Mouse (Mus musculus): ENCODE data around the gene Itgb8. TPM values are rescaled to one million over a fixed set of nuclear protein-coding genes. Genes with fewer than 3 reads are reported as not detected.
A peak's percentile ranks its signal among the peaks of the same experiment; 100 is the strongest.

Gene Itgb8
- polyA plus RNA-seq, 1 experiment from 2014 or later, result 15.6 TPM

- WGBS, result 69% methylated on average over 1 of the region's 1 CpGs
- no peak overlapping the region for H3K4me3 ChIP-seq
- no peaks in the 10 kb centered on the region for H3K9me3 ChIP-seq
- H3K9ac ChIP-seq, result no peak overlapping the region
- no peak overlapping the region for H3K4me2 ChIP-seq (replicated peaks)
- ATAC-seq (ENCODE audit: low FRiP score, low read depth), result no peak
- H3K36me3 ChIP-seq, result peaks cover 14% of the 10 kb centered on the region
- no peaks in the 10 kb centered on the region for H3K27me3 ChIP-seq (replicated peaks)
- no peaks in the 10 kb centered on the region for H3K4me1 ChIP-seq
- no peak overlapping the region for H3K27ac ChIP-seq
Measured at GRCm38 (mm10) chr12:119164176-119164575, 74.4 kb downstream of the Itgb8 start.

DNA sequence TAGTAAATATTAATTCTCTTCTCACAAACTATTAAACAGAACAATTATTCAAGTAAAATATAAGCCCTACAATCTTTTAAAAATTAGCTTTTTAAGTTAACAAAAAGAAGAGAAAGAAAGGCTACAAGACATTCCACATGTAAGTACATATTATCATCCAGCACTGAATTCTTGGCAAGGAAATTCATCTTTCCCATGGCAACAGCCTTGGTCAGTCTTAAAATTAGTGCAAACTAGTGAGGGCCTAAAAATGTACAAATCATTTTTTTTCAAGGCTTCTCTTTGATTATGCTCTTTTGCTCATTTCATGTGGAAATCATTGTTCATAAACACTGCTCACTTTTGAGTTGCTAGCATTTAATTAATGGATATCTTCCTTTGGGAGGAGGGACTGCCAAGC is 77.8 kb downstream of the Itgb8 start:
- H3K4me2 ChIP-seq (replicated peaks), result no peak overlapping the region
- no peak overlapping the region for H3K4me3 ChIP-seq
- no peak for ATAC-seq (ENCODE audit: low FRiP score, low read depth)
- no peaks in the 10 kb centered on the region for H3K27me3 ChIP-seq (replicated peaks)
- H3K9ac ChIP-seq, result no peak overlapping the region
- peaks cover 9% of the 10 kb centered on the region for H3K36me3 ChIP-seq
- no peaks in the 10 kb centered on the region for H3K4me1 ChIP-seq
- no peak overlapping the region for H3K27ac ChIP-seq
- H3K9me3 ChIP-seq, result no peaks in the 10 kb centered on the region

DNA sequence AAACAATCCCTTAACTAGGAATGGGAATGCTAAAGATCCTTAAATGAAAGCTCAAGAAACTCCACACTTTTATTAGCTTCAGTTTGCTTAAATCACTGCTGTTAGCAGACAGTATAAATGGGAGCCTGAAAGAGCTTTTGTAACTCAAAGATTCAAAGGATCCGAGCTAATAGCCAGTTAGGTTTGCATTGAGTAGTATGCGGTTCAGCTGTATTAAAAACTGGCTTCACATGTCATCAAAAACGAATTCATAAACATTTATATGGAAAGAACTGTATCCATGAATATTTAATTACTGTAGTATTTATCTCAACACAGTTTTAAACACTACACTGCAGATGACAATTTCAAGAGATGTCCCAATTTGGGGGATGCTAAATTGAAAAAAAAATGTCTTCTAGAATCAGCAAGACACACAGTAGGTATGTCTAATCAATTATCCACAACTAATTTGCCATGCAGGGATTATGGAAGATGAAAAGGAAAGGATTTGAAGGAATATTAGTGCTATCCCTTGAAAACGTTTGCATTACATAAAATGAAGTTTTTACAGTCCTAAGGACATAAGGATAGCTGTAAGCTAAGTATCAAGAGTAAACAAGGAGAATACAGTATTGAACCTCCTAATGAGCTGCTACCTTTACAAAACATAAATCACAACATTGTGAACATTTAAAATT is 79.2 kb downstream of the Itgb8 start:
- H3K9ac ChIP-seq, result no peak overlapping the region
- H3K27me3 ChIP-seq (replicated peaks), result no peaks in the 10 kb centered on the region
- 0 out of 2 replicates have a peak, but pooled peaks have one; percentile 17 for ATAC-seq (ENCODE audit: low FRiP score, low read depth)
- 18% methylated on average over 4 of the region's 4 CpGs for WGBS
- no peak overlapping the region for H3K4me3 ChIP-seq
- no peak overlapping the region for H3K27ac ChIP-seq
- H3K36me3 ChIP-seq, result peaks cover 8% of the 10 kb centered on the region
- no peaks in the 10 kb centered on the region for H3K9me3 ChIP-seq
- H3K4me2 ChIP-seq (replicated peaks), result no peak overlapping the region
- no peaks in the 10 kb centered on the region for H3K4me1 ChIP-seq

DNA sequence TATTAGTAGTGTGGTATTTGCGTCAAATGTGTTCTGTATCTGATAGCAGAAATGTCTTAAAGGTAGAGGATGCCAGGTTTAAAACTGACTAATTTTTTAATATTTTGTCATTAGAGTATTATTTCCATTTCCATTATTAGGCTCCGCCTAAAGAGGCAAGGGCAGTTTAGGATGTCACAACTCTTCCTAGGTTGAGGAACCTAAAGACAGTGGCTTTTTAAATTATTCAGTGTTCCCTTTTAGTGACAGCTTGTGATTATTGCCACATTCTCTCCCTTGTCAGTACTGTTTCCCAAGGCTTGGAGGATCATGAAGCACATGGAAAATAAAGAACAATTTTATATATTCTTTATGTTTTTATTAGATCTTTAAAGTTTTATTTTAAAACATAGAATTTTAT is 80.9 kb downstream of the Itgb8 start:
- Histone ChIP-seq H3K4me1 (no peaks in the 10 kb centered on the region), H3K27me3 (replicated peaks) (no peaks in the 10 kb centered on the region), H3K27ac (no peak overlapping the region), H3K4me2 (replicated peaks) (no peak overlapping the region), H3K9me3 (no peaks in the 10 kb centered on the region), H3K4me3 (no peak overlapping the region), H3K9ac (no peak overlapping the region), H3K36me3 (peaks cover 4% of the 10 kb centered on the region; the same call in 1 of the 2 replicates)
- no peak for ATAC-seq (ENCODE audit: low FRiP score, low read depth)
- 93% methylated on average over 2 of the region's 2 CpGs for WGBS

DNA sequence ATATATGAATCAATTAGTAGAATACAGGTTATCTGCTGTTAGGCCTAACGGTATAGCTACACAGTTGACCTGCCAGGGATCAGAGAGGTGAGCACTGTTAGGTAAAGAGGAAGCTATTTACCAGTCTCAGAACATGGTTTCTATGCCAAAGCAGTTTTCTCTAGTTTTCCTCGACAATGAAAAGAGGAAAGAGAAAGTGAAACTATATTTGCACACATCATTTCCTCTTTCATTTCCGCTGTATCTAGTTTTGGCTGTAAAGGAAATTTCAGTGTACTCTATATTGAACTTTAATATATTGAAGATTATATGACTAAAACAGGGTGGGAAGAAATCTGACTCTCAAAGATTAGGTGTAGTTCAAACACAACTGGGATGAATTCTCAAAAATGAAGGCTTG is 81.5 kb downstream of the Itgb8 start:
- no peaks in the 10 kb centered on the region for H3K4me1 ChIP-seq
- no peak overlapping the region for H3K4me2 ChIP-seq (replicated peaks)
- ATAC-seq (ENCODE audit: low FRiP score, low read depth), result no peak
- no peaks in the 10 kb centered on the region for H3K9me3 ChIP-seq
- 93% methylated on average over 3 of the region's 3 CpGs for WGBS
- no peak overlapping the region for H3K27ac ChIP-seq
- no peaks in the 10 kb centered on the region for H3K27me3 ChIP-seq (replicated peaks)
- no peak overlapping the region for H3K9ac ChIP-seq
- H3K4me3 ChIP-seq, result no peak overlapping the region
- H3K36me3 ChIP-seq, result no peaks in the 10 kb centered on the region

DNA sequence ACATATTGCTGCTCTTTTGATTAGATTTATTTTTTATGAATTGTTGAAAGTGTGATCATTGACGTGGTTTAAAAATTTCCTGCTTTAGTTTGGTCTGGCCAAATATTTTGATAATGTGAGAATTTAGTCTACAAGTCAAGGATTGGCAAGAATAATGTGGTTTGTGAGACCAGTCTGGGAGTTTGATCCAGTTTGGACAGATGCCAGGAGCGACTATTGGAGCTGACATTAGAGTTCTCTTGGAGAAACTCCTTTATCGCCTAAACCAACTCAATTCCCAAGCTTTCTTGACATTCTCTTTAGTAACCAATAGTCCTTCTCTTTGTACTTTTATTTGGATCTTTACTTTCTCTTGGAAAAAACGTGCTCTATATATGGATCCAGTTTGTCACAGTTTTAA is 83.0 kb downstream of the Itgb8 start:
- Histone ChIP-seq H3K36me3 (no peaks in the 10 kb centered on the region), H3K27ac (no peak overlapping the region), H3K9me3 (no peaks in the 10 kb centered on the region), H3K27me3 (replicated peaks) (no peaks in the 10 kb centered on the region), H3K9ac (no peak overlapping the region), H3K4me3 (no peak overlapping the region), H3K4me1 (no peaks in the 10 kb centered on the region), H3K4me2 (replicated peaks) (no peak overlapping the region)
- ATAC-seq (ENCODE audit: low FRiP score, low read depth), result no peak
- 81% methylated on average over 4 of the region's 4 CpGs for WGBS

DNA sequence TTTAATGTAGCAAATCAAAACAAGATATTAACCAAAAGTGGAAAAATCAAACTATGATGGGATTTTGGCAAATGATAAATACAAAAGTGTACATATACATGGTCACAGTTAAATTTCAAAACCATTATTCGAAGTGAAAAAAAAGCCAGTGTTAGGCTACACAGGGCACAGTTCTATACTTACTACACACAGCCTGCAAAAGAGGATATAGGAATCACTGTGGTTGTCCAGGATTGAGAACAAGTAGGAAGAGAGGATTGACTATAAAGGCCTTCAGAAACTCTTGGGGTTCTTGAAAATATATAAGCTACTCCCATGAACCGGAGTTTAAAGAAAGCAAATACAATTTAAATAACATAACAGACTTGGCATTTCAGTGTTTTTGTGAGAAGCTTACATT is 87.6 kb downstream of the Itgb8 start:
- WGBS, result 95% methylated on average over 2 of the region's 2 CpGs
- H3K9me3 ChIP-seq, result no peaks in the 10 kb centered on the region
- H3K36me3 ChIP-seq, result no peaks in the 10 kb centered on the region
- H3K4me1 ChIP-seq, result no peaks in the 10 kb centered on the region
- H3K9ac ChIP-seq, result no peak overlapping the region
- no peaks in the 10 kb centered on the region for H3K27me3 ChIP-seq (replicated peaks)
- H3K4me3 ChIP-seq, result no peak overlapping the region
- no peak overlapping the region for H3K27ac ChIP-seq
- no peak overlapping the region for H3K4me2 ChIP-seq (replicated peaks)
- no peak for ATAC-seq (ENCODE audit: low FRiP score, low read depth)

GRCm38 (mm10) chr12:119147753-119148152 is 90.8 kb downstream of the Itgb8 start:
- Histone ChIP-seq H3K9me3 (no peaks in the 10 kb centered on the region), H3K4me2 (replicated peaks) (no peak overlapping the region), H3K27ac (no peak overlapping the region), H3K4me3 (no peak overlapping the region), H3K9ac (no peak overlapping the region), H3K36me3 (no peaks in the 10 kb centered on the region), H3K27me3 (replicated peaks) (no peaks in the 10 kb centered on the region), H3K4me1 (no peaks in the 10 kb centered on the region)
- no peak for ATAC-seq (ENCODE audit: low FRiP score, low read depth)
- WGBS, result 91% methylated on average over 3 of the region's 3 CpGs

- H3K9me3 ChIP-seq, result no peaks in the 10 kb centered on the region
- no peaks in the 10 kb centered on the region for H3K36me3 ChIP-seq
- ATAC-seq (ENCODE audit: low FRiP score, low read depth), result no peak
- no peak overlapping the region for H3K27ac ChIP-seq
- no peak overlapping the region for H3K4me2 ChIP-seq (replicated peaks)
- no peak overlapping the region for H3K4me3 ChIP-seq
- H3K27me3 ChIP-seq (replicated peaks), result no peaks in the 10 kb centered on the region
- WGBS, result 92% methylated on average over 1 of the region's 1 CpGs
- no peaks in the 10 kb centered on the region for H3K4me1 ChIP-seq
- H3K9ac ChIP-seq, result no peak overlapping the region
Measured at GRCm38 (mm10) chr12:119146031-119146430, 92.6 kb downstream of the Itgb8 start.

DNA sequence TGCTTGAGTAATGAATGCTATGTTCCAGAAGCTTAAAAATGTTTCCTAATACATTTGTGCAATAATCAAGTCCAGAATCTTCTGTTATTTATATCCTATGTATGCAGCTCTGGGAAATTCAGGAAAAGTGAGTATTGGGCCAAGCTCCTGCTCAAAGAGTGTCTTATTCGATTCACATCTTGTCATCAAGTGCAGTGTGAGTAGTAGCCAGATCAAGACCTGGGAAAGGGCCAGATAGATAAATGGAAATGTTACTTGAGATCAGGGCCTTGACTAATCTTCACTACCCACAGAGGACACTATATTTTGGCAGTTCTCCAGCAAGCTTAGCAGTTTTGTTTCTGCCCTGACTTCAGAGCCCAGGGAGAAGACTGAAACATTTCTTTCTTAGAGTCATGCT is 100.7 kb downstream of the Itgb8 start:
- Histone ChIP-seq H3K4me1 (no peaks in the 10 kb centered on the region), H3K36me3 (no peaks in the 10 kb centered on the region), H3K4me3 (no peak overlapping the region), H3K9me3 (no peaks in the 10 kb centered on the region), H3K27ac (no peak overlapping the region), H3K9ac (no peak overlapping the region), H3K27me3 (replicated peaks) (no peaks in the 10 kb centered on the region), H3K4me2 (replicated peaks) (no peak overlapping the region)
- no peak for ATAC-seq (ENCODE audit: low FRiP score, low read depth)
- WGBS, result 88% methylated on average over 1 of the region's 1 CpGs

DNA sequence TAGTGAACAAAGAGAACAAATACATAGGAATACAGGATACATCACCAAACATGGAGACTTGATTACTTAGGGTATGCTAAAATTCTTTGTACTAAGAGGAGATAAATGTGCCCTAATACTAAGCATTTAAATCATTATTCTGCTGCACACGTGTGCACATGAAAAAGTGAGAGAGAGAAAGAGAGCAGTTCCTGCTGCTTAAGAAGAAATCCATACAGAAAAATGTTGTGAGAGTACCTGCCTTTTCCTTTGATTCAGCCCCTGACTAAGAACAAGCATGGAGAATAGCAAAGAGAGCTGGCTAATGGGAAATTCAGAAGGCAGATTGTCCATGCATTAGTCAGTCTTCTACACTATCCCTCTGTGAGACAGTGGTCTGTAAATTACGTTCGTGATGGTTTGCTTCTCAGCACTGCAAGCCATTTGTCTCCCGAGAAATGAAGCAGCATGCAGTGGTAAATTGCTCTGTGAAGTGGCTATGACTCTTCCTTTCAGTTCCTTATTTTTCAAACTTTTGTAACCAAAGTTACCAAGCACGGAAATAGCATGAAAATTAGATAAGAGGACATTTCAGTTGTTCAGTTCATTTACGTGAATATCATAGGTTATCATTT is 125.0 kb downstream of the Itgb8 start:
- ATAC-seq (ENCODE audit: low FRiP score, low read depth), result no peak
- no peaks in the 10 kb centered on the region for H3K27me3 ChIP-seq (replicated peaks)
- H3K4me3 ChIP-seq, result no peak overlapping the region
- H3K36me3 ChIP-seq, result no peaks in the 10 kb centered on the region
- H3K9ac ChIP-seq, result no peak overlapping the region
- WGBS, result 56% methylated on average over 6 of the region's 6 CpGs
- no peaks in the 10 kb centered on the region for H3K4me1 ChIP-seq
- H3K4me2 ChIP-seq (replicated peaks), result no peak overlapping the region
- no peaks in the 10 kb centered on the region for H3K9me3 ChIP-seq
- H3K27ac ChIP-seq, result no peak overlapping the region

- H3K4me2 ChIP-seq (replicated peaks), result no peak overlapping the region
- no peaks in the 10 kb centered on the region for H3K4me1 ChIP-seq
- no peaks in the 10 kb centered on the region for H3K9me3 ChIP-seq
- no peak for ATAC-seq (ENCODE audit: low FRiP score, low read depth)
- 11% methylated on average over 2 of the region's 2 CpGs for WGBS
- H3K27me3 ChIP-seq (replicated peaks), result no peaks in the 10 kb centered on the region
- H3K36me3 ChIP-seq, result no peaks in the 10 kb centered on the region
- no peak overlapping the region for H3K9ac ChIP-seq
- H3K27ac ChIP-seq, result no peak overlapping the region
- no peak overlapping the region for H3K4me3 ChIP-seq
Measured at GRCm38 (mm10) chr12:119110091-119110490, 128.5 kb downstream of the Itgb8 start.

Data from neural tube, embryonic 12.5 days (tissue).